Mouse (Mus musculus): ENCODE data around the gene Sdr39u1.

The Sdr39u1 gene

DNA sequence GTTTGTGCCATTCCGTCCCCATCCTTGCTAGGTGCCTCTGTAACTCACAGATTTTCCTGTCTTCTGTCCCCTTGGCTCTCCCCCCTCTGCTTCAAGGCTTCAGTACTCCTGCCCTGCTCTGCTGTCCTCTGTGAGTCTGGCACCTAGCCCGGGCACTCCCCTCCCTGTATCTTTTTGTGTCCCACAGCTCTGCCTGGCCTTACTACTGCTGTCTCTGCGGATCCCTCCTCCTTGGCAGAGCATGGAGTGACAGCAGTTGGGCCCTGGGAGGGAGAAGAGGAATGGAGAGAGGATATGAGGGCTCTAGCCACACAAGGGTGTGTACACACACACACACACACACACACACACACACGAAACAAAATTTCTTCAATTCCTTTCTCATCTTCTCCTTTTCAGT lies 15.9 kb downstream of the Sdr39u1 start, which contains the start of gene Cbln3:
TSS of gene Cbln3 (minus strand) at position 227 of the 400 bp plus-strand sequence.
- in situ Hi-C loops (cut with MboI, MseI): no loop called here

DNA sequence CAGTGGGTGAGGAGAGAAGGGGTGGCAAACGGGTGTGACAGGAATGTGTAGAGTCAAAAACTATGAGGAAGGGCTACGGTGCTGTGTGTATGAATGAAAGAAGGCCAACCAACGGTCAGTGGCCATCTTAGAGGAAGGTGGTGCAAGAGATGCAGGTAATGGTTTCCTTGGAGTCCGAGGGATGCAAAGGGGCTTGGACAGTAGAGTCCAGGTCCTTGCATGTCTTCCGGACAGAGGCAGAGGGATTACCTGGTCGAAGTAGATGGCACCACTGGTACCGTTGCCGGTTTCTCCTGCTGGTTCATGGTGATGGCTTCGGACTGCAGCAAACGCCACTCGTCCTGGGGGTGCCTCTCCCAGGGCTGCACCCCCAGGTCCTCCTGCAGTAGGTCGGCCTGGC lies 16.4 kb downstream of the Sdr39u1 start:
- in situ Hi-C loops (cut with MboI, MseI): no loop called here

DNA sequence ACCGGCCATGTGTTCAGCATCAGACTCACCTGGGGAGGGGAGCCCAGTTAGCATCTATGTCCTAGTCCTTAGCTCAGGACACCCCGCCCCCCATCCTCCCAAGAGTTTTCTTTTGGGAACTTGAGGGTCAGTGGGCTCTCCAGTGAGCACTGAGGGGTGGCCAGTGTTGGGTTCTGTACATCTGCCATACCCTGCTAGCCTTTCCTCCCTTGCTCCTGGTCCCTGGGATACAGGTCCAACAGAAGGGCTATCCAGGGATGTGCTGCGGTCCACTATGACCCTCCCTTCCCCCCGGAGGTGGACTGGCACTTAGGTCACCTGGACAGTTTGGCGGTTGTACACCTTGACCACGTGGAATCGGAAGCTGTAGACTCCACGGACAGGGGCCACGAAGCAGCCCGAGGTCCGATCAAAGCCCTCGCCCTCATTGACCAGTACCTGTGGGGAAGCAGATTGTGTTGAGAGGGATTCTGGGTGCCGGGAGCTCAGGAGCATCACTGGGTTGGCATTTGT lies 16.9 kb downstream of the Sdr39u1 start:
- in situ Hi-C loops (cut with MboI, MseI): no loop called here

DNA sequence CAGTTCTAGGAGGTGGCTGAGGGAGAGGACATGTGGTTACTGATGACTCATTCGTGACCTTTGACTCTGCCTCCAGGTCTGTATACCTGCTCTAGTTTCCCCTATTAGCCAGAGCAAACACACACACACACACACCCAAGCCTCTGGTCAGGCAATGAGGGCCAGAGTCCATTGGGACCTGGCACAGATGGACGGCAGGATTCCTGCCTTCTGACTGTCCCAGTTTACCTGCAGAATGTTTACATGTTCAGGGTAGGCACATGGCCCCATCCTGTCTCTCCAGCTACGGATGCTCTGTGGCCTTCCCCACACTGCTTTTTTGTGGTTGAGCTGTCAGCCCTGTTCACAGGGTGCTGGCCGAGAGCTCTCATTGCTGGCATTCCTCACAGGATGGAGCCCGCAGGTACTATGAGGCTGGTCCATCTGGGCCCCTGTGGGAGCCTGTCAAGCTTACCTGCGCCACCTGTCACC lies 17.9 kb downstream of the Sdr39u1 start:
- in situ Hi-C loops (cut with MboI, MseI): no loop called here

DNA sequence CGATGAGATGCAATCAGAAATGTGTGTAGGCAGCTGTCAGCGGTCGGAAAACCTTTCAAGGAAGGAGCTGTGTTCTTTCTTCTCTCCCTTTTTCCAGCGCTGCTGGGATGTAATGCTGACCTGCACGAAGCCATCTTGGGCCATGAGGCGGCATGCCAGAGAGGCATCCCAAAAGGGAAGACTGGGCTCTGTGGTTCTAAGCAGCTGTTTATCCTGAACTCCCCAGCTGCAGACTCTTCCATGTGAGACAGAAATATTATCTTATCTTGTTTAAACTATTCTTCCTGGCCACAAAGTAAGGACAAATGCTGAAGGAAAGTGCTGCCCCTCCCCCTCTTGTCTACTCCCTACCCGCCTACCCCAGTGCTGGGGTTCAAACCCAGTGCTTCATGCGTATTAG lies 19.1 kb downstream of the Sdr39u1 start:
- in situ Hi-C loops (cut with MboI, MseI): no loop called here

DNA sequence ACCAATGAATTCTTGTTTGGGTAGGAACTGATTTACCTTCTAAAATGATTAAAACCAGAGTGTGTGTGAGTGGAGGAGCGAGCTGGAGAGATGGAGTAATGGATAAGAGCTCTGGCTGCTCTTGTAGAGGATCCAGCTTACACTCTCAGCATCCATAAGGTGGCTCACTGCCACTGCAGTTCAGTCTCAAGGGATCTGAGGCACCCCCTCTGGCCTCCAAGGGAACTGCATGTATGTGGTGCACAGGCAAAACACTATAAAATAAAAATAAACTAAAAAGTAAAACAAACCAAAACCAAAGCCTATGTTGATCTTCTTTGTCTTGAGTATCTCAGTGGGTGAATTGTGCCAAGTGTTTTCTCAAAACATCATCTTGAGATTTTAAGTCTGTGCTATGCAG lies 20.5 kb downstream of the Sdr39u1 start:
- in situ Hi-C loops (cut with MboI, MseI): no loop called here

DNA sequence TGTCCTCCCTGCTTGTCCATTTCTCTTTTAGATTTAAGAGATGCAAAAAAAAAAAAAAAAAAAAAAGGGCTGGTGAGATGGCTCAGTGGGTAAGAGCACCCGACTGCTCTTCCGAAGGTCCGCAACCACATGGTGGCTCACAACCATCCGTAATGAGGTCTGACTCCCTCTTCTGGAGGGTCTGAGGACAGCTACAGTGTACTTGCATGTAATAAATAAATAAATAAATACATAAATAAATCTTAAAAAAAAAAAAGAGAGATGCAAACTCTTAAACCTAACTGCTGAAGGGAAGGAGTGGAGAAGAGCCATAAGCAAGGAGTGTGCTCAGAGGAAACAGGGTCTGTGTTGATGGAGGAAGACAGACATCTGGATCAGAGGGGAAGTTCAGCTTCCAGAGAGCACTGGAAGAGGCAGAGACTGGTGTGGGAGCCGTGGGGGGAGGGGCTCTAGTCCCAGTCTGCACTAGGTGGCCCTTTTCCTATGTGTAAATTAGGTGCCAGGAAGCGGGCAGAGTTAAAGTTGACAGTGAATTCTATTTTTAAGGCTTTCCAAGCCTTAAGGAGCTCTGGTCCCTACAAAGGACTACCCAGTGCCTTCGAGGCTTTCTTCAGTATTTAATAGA lies 21.7 kb downstream of the Sdr39u1 start:
- in situ Hi-C loops (cut with MboI, MseI): no loop called here

DNA sequence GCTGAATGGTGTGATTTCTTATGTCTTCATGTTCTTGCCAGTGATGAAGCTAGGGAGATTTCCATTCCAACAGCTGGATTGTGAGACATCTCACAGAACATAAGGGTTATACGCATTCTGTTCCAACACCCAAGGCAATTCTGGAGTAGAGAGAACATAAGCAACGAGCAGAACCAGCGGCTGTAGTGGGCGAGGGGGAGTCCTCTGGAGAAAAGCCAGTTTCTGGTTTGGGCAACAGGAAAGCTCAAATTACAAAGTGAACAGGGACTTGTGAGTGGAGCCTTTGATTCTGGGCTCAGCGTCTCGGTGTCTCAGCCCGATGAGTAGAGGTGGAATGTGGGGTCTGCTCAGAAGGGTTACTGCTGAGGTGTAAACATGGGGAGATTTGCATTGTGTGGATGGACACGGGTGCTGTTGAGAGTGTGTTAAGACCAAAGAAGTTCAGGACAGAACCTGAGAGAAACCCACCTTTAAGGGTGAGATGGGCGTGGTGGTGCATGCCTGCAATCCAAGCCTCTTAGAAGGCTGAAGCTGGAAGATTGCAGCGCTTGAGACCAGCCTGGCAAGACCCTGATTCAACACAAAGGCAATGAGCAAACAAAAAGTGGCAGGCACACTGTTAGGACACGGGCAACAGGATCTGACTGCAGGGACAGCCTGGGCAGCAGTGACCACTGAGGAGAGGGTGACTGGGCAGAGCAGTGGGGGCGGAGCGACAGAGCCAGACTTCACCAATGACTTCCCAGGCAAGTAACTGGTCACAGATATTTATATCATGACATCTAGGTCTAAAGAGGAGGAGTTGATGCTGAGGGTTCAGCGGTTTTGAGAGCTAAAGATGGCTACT lies 22.4 kb downstream of the Sdr39u1 start:
- in situ Hi-C loops (cut with MboI, MseI): no loop called here

DNA sequence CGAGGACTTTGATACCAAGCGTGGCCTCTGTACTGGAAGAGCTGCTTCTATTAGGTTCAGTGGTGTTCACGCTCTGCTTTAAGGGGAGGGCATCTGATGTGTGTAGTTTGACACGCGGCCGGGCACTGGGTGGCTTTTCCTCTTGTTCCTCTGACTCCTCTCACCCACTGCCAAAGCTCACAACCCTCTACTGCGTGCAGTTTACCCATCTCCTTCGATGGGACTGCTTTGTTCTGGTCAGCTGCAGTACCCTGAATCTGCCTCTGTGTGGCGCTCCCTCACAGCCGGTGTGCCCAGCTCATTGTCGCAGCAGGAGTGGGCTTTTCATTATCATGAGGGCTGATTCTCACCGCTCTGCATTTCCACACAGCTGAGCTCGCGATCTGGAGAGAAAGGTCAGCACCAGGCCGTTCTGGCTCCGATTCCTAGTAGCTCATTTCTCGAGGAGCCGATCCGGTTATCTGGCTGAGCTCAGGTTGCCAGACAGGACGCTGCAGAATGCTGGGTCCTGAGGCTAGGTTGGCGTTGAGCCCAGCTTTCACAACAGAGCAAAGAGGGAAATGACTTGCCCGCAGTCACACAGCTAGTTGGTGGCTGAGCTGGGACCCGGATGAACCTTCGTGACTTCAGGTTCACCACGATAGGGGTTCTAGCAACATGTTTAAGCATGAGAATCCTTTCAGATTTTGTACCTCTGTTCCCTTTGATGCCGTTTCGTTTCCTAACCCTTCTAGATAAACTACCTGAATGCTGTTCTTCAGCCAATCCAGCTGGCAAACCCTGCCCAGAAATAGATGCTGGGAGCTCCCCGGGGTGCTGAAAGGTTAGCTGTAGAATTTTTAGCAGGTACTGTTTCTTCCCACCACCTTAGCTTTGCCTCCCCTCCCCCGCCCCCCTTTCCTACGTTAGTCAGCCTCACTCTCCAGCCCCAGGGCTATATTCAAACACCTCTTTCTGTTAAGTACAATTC lies 26.1 kb downstream of the Sdr39u1 start:
- in situ Hi-C loops (cut with MboI, MseI): loop anchor here (5.0 kb wide), 1 partner anchor 48 kb away; no protein-coding TSS in a partner anchor

DNA sequence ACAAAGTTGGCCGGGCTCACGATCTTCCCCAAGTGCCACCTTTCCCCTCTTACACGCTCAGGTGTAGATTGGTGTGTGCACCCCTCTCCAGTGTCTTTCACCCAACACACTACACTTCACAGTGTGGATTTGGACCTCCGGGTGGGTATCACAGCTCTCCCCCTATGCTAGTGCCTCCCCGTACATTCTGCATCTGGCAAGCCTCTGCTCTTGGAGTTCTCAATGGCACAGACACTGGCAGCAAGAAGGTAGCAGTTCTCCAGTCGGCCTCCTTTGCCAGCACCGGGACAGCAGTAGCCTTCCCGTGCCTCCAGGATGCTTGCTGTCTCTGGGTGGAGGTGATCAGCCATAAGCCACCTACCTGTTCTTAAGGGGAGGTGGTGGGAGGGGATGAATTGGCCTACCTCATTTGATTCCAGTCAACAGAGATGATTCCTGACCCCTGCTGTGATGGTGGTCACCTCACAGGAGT lies 26.8 kb downstream of the Sdr39u1 start:
- in situ Hi-C loops (cut with MboI, MseI): loop anchor here (5.0 kb wide), 1 partner anchor 49 kb away; no protein-coding TSS in a partner anchor

DNA sequence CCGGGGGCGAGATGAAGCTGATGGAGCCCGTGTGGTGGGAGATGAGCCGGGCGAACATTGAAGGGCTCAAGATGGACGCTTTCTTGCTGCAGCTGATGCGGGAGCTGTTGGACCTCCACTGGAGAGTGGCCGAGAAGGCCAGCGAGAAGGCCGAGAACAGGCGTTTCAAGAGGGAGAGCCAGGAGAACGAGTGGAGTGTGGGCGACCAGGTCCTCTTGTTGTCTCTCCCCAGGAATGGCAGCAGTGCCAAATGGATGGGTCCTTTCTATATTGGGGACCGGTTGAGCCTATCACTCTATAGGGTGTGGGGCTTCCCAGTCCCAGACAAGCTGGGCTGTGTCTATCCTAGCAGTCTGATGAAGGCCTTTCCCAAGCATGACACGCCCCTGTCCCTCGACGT lies 27.5 kb downstream of the Sdr39u1 start:
- in situ Hi-C loops (cut with MboI, MseI): loop anchor here (5.0 kb wide), 1 partner anchor 50 kb away; no protein-coding TSS in a partner anchor

DNA sequence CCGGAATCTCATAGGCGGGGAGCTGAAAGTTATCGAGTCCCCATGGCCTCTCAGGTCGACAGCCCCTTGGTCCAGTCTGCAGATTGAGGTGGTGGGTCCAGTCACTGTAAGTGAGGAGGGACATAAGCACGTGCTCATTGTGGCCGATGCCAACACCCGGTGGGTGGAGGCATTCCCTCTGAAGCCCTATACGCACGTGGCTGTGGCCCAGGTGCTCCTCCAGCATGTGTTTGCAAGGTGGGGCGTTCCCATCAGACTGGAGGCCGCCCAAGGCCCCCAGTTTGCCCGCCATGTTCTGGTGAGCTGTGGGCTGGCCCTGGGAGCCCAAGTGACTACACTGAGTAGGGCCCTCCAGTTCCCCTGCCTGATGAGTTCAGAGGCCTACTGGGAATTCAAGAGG lies 28.1 kb downstream of the Sdr39u1 start:
- in situ Hi-C loops (cut with MboI, MseI): loop anchor here (5.0 kb wide), 1 partner anchor 50 kb away; no protein-coding TSS in a partner anchor

DNA sequence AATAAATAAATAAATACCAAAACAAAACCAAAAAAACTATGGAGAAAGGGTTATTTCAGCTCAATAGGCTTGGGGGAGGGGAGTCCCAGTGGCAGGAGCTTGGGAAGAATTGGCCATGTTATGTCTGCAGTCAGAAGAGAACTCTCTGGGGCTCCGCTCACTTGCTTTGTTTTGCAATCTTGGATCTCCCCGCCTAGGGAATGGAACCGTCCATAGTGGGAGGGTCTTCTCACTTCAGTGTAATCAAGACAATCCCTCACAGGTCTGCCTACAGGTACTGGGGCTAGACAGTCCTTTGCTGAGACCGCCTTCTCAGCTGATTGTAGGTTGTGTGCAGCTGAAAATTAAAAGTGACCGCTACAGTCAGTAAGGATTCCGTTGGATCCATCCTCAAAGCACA lies 30.6 kb downstream of the Sdr39u1 start:
- in situ Hi-C loops (cut with MboI, MseI): no loop called here

DNA sequence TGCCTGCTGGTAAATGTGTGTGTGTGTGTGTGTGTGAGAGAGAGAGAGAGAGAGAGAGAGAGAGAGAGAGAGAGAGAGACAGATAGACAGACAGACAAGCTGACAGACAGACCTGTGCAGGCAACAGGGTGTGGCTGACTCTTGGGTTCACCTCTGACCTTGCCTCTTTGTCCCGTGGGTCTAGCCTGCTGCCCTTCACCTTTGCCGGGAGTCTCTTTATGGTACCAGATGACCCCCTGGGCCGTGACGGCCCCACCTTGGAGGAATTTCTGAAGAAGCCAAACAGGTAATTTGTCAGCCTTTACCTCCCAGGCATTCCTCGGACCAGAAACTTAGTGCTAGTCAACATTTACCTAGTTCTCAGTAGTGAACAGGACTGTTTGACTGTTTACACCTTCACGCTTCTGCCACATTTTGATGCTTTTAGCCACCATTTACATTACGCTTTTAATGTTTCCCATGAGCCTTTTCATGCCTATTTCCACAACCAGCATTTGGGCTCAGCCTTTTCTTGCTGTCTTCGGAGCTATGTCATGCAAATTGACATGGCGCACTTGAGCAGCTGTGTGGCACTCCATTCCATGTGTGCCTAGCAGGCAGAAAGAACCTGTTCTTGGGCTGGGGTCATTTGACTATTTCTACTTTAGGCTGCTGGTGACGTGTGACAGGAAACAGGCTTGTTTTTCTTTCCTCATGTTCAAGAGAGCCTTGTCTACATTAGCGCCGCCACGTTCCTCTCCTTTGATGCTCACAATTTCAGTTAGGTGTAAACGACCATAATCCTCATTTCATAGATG lies 31.7 kb downstream of the Sdr39u1 start:
- in situ Hi-C loops (cut with MboI, MseI): no loop called here

DNA sequence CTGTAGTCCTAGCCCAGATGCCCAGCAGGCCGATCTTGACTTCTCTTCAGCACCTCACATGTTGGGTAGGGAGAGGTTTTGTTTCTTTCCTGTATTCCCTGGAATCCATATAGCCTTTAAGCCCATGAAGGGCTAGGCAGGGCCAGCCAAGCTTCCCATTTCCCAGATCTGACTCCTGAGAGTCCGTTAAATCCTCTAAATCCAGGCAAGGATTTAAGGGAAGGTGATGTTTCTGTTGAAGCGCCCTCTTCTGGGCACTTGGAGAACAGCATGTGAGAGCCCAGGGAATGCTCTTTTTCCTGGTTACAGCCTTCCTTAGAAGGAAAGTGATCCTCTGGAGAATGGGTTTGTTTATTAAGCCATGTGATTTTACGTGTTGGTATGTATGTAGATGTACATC lies 33.1 kb downstream of the Sdr39u1 start:
- in situ Hi-C loops (cut with MboI, MseI): no loop called here

DNA sequence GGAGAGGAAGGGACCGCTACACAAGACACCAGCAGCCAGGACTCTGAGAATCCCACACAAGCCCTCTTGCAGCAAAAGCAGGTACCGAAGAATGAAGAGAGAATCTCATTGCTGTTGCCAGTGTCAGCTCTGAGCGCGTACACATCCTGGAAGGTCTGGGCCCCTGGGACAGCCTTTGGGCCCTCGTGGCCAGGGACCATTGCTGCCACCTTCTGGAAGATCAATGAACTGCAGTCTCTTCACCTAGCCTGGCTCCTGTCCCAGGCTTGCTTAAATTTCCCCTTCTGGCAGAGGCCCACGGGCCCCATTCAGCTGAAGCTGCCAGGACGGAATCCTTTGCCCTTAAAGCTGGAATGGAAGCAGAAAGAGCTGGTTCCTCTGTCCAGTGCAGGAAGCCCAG lies 36.3 kb downstream of the Sdr39u1 start:
- in situ Hi-C loops (cut with MboI, MseI): loop anchor here (5.0 kb wide), 1 partner anchor 76 kb away; the partner anchor contains the start of gene Ripk3

DNA sequence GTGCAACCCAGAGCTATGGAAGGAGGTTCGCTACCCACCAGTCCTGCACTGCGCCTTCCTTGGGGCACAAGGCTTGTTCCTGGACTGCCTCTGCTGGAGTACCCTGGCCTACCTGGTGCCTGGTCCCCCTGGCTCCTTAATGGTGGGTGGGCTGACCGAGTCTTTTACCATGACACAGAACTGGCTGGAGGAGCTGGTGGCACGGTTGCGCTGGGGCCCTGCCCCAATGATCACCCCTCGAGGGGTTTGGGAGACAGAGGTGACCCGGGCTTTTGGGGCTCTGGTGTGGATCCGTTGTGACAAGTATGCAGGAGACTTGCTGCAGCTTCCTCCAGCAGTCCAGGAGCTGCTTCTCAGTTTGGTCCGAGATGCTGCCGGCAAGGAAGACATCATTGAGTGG lies 37.1 kb downstream of the Sdr39u1 start:
- in situ Hi-C loops (cut with MboI, MseI): loop anchor here (5.0 kb wide), 1 partner anchor 76 kb away; the partner anchor contains the start of gene Ripk3

DNA sequence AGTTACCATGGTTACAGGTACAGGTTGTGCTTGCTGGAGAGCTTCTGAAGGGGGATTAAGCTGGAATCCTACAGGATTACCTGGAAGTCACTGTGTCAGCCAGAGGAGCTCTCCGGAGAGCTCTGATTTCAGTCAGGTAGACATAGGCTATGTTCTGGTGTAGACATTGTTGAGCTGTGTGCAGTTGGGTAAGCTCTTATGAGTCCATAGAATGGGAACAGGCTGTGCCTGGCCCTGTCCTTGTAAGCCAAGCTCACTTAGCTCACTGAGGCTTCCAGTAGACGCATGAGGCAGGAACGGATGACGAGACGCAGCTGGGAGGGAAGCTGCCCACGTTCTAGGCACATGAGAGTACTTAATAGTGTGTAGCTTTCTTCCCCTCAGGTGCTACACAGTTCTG lies 37.9 kb downstream of the Sdr39u1 start:
- in situ Hi-C loops (cut with MboI, MseI): loop anchor here (5.0 kb wide), 1 partner anchor 75 kb away; the partner anchor contains the start of gene Ripk3

DNA sequence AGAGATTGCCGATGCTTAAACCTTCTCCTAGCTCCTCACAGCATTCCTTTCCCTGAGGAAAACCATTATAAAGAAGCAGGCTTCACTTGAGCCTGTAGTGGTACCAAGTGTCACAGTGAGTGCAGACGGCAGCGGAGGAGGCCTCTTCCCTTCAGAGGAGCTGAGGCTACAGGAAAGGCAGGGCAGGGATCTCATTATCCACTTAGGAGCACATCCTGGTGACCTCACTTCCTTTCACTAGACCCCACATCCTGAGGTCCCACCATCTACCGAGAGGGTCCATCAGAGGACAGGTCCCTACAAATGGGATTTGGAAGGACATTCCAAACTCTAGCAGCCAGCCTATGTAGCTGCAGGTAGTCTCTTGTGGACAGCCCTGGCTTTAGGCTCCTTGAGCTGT lies 42.5 kb downstream of the Sdr39u1 start:
- in situ Hi-C loops (cut with MboI, MseI): no loop called here

DNA sequence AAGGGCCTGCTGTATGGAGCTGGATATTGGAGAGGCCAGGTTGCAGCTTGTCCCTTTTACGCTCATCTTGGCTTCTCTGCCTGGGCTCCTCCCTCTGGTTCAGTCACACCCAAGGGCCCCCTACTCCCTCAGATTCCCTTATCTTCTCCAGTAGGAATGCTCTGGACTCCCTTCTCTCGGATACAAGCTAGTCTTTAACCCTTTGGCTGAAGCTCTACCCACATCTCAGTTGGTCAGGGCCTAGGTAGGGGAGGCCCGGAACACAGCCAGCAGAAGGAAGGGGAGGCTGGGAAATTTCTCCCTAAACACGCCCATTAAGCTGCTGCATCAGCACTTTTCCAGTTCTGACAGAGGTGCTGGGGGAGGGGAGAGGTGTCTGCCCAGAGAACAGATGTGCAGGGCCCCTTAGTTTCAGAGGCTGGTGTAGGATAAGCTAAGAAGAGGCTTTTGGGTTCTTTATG lies 45.0 kb downstream of the Sdr39u1 start:
- in situ Hi-C loops (cut with MboI, MseI): no loop called here
